Mouse (Mus musculus): ENCODE data around the gene 4930558K02Rik. TPM values are rescaled to one million over a fixed set of nuclear protein-coding genes. Genes with fewer than 3 reads are reported as not detected.

The 4930558K02Rik gene
- polyA plus RNA-seq, 1 experiment from 2014 or later: not detected

DNA sequence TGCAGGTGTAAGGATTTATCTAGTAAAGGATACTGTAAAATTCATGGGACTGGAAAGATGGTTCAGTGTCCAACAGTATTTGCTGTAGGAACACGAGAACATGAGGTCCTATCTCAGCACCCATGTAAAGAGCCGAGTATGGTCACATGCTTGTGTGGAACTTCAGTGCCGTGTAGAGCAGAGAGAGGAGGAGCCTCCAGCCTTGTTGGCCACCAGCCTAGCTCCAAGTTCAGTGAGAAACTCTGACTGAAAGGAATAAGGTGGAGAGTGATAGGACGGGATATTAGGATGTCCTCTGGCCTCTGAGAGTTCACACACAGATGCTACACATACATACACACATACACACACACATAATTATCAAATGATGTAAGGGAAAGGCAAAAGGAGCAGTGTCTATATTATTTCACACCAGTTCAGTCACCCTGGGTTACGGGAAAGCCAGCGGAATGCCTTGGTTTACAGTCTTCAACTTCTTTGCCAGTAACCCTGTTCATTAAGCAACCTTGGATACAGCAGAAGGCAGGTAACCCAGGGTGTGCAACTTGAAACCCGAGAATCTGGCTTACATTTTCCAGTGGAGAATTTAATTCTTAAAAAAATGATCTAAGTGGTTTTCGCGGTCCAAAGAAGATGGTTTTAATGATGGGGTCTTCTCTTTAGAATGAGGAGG lies 1.3 kb upstream of the 4930558K02Rik start:
- Histone ChIP-seq H3K4me2 (ENCODE audit: low read length) (no peak overlapping the region), H3K4me1 (replicated peaks; ENCODE audit: control insufficient read depth, insufficient read depth, low read length) (peaks cover 6% of the 10 kb centered on the region; the same call in 1 of the 2 replicates), H3K27ac (ENCODE audit: low read length) (no peak overlapping the region), H3K27me3 (replicated peaks; ENCODE audit: control insufficient read depth, insufficient read depth, low read length) (no peaks in the 10 kb centered on the region), H3K4me3 (replicated peaks; ENCODE audit: low read length) (no peak overlapping the region), H3K9me3 (ENCODE audit: control insufficient read depth, low read length) (no peaks in the 10 kb centered on the region), H3K36me3 (ENCODE audit: control insufficient read depth, insufficient read depth) (no peaks in the 10 kb centered on the region), H3K9ac (replicated peaks; ENCODE audit: low read depth, low read length) (no peak overlapping the region)
- no peak for ATAC-seq
- 87% methylated on average over 9 of the region's 9 CpGs for WGBS

DNA sequence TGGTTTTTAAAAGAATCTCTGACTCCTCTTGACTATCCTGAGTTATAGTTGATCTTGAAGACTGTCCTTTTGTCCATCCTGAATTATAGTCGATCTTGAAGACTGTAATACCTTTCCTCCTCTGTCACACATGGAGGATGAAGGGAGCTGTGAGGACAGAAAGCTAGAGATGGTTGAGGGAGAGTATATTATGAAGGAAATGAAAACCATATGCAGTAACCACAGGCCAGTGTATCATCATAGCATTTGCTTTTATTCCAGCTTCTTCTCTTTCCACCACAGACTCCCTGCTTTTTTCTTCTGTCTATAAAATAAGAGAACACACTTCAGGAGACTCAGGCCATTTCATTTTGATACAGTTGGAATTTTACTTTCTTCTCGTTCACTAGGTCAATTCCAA lies 610 bp upstream of the 4930558K02Rik start:
- Histone ChIP-seq H3K9me3 (ENCODE audit: control insufficient read depth, low read length) (no peaks in the 10 kb centered on the region), H3K27me3 (replicated peaks; ENCODE audit: control insufficient read depth, insufficient read depth, low read length) (no peaks in the 10 kb centered on the region), H3K36me3 (ENCODE audit: control insufficient read depth, insufficient read depth) (no peaks in the 10 kb centered on the region), H3K4me1 (replicated peaks; ENCODE audit: control insufficient read depth, insufficient read depth, low read length) (peaks cover 6% of the 10 kb centered on the region; the same call in 1 of the 2 replicates), H3K4me2 (ENCODE audit: low read length) (no peak overlapping the region), H3K4me3 (replicated peaks; ENCODE audit: low read length) (no peak overlapping the region), H3K27ac (ENCODE audit: low read length) (no peak overlapping the region), H3K9ac (replicated peaks; ENCODE audit: low read depth, low read length) (no peak overlapping the region)
- ATAC-seq: no peak
- 81% methylated on average over 2 of the region's 2 CpGs for WGBS

DNA sequence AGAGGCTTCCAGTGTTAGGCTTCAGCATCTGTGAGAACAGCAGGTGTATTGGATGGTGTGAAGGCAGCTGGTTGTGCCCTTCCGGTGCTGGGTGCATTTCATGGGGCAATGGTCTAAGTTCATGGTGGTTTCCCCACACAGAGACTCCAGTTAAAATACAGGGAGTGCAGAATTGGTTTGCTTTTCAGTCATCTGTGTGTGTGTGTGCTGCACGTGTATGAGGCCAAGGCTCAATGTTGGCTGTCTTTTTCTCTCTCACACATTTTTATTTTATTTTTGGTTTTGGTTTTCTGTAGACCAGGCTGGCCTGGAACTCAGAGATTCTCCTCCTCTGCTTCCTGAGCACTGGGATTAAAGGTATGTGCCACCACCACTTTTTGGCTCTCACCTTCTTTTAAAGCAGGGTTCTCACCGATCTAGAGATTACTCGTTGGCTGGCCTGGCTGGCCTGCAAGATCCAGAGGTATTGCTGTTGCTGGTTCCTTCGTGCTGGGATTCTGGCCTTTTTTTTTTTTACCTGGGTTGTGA lies 1.2 kb downstream of the 4930558K02Rik start:
- Histone ChIP-seq H3K9me3 (ENCODE audit: control insufficient read depth, low read length) (no peaks in the 10 kb centered on the region), H3K4me1 (replicated peaks; ENCODE audit: control insufficient read depth, insufficient read depth, low read length) (peaks cover 6% of the 10 kb centered on the region; the same call in 1 of the 2 replicates), H3K4me3 (replicated peaks; ENCODE audit: low read length) (no peak overlapping the region), H3K36me3 (ENCODE audit: control insufficient read depth, insufficient read depth) (no peaks in the 10 kb centered on the region), H3K4me2 (ENCODE audit: low read length) (no peak overlapping the region), H3K27ac (ENCODE audit: low read length) (no peak overlapping the region), H3K9ac (replicated peaks; ENCODE audit: low read depth, low read length) (no peak overlapping the region), H3K27me3 (replicated peaks; ENCODE audit: control insufficient read depth, insufficient read depth, low read length) (no peaks in the 10 kb centered on the region)
- 85% methylated on average over 5 of the region's 5 CpGs for WGBS
- ATAC-seq: no peak

DNA sequence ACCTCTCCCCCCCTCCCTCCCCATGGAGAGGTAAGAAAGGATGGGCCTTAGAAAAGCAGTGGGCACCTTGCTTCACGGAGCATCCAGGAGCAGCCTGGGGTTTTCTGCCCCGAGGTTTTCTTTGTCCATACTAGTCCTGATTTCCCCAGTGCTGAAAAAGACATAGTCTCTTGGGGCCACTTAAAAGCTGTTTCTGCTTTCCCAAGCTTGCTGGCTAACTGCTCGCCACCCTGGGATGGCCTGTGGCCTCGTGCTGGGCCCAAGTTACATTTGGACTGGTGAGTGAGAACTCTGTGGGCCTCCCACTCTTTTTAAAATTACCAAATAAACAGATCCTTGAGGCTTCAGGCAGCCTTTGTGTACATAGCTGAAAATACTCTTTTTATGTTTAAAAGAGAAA lies 2.1 kb downstream of the 4930558K02Rik start:
- Histone ChIP-seq H3K9ac (replicated peaks; ENCODE audit: low read depth, low read length) (no peak overlapping the region), H3K27ac (ENCODE audit: low read length) (no peak overlapping the region), H3K4me1 (replicated peaks; ENCODE audit: control insufficient read depth, insufficient read depth, low read length) (peaks cover 6% of the 10 kb centered on the region; the same call in 1 of the 2 replicates), H3K4me2 (ENCODE audit: low read length) (no peak overlapping the region), H3K9me3 (ENCODE audit: control insufficient read depth, low read length) (no peaks in the 10 kb centered on the region), H3K27me3 (replicated peaks; ENCODE audit: control insufficient read depth, insufficient read depth, low read length) (no peaks in the 10 kb centered on the region), H3K4me3 (replicated peaks; ENCODE audit: low read length) (no peak overlapping the region), H3K36me3 (ENCODE audit: control insufficient read depth, insufficient read depth) (no peaks in the 10 kb centered on the region)
- WGBS: 78% methylated on average over 4 of the region's 4 CpGs
- ATAC-seq: no peak

DNA sequence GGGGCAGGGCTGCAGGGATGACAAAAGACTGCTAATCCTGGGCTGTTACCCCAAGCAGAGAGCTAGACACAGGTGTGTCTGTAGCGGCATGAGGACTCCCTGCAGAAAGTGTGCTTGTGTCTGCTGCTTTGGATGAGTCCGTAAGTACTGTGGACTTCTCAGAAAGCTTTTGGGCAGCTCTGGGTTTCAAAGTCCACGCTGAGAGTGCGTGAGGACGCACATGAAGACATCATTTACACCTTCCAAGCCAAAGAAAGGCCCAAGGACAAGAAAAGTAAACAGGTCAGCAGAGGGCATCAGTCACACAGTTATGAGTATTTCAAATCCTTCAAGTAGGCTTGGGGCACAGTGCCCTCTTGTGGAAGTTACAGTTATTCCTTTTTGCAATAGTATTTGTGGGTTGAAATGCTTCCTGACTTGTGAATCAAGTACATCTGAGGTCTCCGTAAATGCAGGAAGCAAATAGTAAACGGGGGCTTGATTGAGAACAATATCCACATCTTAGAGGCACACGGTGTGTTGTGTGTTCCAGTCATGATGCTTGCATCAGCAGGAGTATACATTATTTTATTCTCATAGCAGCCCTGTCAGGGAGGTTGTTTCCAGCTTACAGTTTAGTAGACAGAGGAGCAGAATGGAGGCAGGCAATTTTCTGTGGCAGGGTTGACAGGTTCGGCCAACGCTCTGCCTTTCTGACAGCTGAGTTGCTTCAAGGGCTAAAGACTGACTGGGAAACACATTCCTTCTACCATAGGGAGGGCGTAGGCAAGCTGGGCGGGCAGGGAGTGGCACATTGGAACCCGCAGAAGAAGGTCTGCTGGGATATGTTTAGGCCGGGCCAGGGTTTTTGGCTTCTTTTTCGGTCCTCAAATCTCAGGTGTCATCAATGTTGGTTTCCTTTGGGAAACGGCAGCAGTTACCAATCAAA lies 2.9 kb downstream of the 4930558K02Rik start:
- WGBS: 48% methylated on average over 16 of the region's 16 CpGs
- no peaks in the 10 kb centered on the region for H3K27me3 ChIP-seq (replicated peaks; ENCODE audit: control insufficient read depth, insufficient read depth, low read length)

DNA sequence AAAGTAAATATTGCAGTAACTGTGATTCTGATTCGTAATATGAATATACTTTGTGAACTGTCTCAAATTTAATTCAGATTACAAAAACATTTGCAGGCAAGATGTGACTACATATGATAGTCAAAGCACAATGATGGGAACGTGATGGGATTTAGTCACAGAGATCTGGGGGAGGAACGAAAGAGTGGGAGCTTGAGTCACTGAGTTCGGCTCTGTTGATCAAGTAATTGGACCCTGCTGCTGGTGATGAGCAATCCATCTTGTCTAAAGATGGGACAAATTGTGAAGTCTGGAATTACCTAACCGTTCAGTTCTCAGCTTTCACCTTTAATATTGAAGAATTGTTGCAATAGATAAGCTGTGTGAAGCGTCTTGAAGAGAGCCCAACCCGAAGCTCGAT lies 7.2 kb downstream of the 4930558K02Rik start:
- H3K9ac ChIP-seq (replicated peaks; ENCODE audit: low read depth, low read length): no peak overlapping the region

More for the DNA sequence above, 2.9 kb downstream of the 4930558K02Rik start:
- Histone ChIP-seq H3K4me1 (replicated peaks; ENCODE audit: control insufficient read depth, insufficient read depth, low read length) (peaks cover 6% of the 10 kb centered on the region; the same call in 1 of the 2 replicates), H3K9me3 (ENCODE audit: control insufficient read depth, low read length) (no peaks in the 10 kb centered on the region), H3K4me3 (replicated peaks; ENCODE audit: low read length) (no peak overlapping the region), H3K9ac (replicated peaks; ENCODE audit: low read depth, low read length) (no peak overlapping the region), H3K36me3 (ENCODE audit: control insufficient read depth, insufficient read depth) (no peaks in the 10 kb centered on the region), H3K4me2 (ENCODE audit: low read length) (no peak overlapping the region), H3K27ac (ENCODE audit: low read length) (no peak overlapping the region)
- peak; percentile 68 for ATAC-seq

GRCm38 (mm10) chr1:161970874-161971273 lies 8.6 kb downstream of the 4930558K02Rik start:
- Histone ChIP-seq H3K9me3 (ENCODE audit: control insufficient read depth, low read length) (no peaks in the 10 kb centered on the region), H3K4me3 (replicated peaks; ENCODE audit: low read length) (no peak overlapping the region), H3K27ac (ENCODE audit: low read length) (no peak overlapping the region), H3K4me2 (ENCODE audit: low read length) (no peak overlapping the region), H3K9ac (replicated peaks; ENCODE audit: low read depth, low read length) (no peak overlapping the region), H3K27me3 (replicated peaks; ENCODE audit: control insufficient read depth, insufficient read depth, low read length) (no peaks in the 10 kb centered on the region), H3K36me3 (ENCODE audit: control insufficient read depth, insufficient read depth) (no peaks in the 10 kb centered on the region), H3K4me1 (replicated peaks; ENCODE audit: control insufficient read depth, insufficient read depth, low read length) (peaks cover 12% of the 10 kb centered on the region)
- WGBS: 99% methylated on average over 9 of the region's 9 CpGs
- no peak for ATAC-seq

More for the DNA sequence above, 7.2 kb downstream of the 4930558K02Rik start:
- Histone ChIP-seq H3K27ac (ENCODE audit: low read length) (no peak overlapping the region), H3K36me3 (ENCODE audit: control insufficient read depth, insufficient read depth) (no peaks in the 10 kb centered on the region), H3K4me2 (ENCODE audit: low read length) (no peak overlapping the region), H3K4me1 (replicated peaks; ENCODE audit: control insufficient read depth, insufficient read depth, low read length) (peaks cover 17% of the 10 kb centered on the region), H3K4me3 (replicated peaks; ENCODE audit: low read length) (no peak overlapping the region), H3K27me3 (replicated peaks; ENCODE audit: control insufficient read depth, insufficient read depth, low read length) (no peaks in the 10 kb centered on the region), H3K9me3 (ENCODE audit: control insufficient read depth, low read length) (no peaks in the 10 kb centered on the region)
- WGBS: 94% methylated on average over 8 of the region's 8 CpGs
- ATAC-seq: no peak

DNA sequence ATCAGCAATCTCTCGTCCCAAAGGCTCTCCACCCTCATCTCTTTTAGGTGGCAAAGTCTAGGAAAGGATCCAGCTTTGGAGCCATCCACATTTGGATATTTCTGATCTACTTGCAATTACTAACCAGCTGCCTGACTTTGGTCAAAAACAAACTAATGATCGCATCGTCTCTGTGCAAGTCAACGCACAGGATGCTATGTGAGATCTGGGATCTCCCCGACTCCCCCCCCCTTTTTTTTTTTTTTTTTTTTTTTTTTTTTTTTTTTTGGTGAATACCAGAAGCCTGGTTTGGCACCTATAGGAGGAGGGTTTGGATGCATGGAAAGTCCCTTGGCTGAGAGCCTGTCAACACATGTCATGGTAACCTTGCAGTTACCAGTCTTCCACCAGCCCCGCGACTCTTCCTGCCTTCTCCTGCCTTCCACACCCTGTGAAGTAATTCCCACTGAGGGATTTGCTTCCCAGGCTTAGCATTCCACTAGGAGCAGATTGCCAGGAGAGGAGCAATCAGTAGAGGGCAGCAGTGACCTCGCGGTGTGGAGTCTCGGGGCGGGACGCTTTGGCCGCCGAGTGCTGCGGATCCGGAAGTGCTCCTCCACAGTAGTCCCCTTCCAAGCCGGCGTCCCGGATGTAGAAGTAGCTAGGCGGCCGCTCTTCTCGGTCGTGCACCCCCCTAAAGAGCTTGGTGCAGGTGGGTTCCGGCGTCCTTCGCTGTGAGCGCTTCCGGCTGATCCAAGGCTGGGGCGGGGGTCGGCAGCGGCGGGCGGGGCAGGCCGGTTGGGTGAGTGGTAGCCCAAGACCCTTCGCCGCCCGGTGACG lies 10.6 kb downstream of the 4930558K02Rik start, which contains the start of gene Pigc:
Gene Pigc, plus strand, starts transcription at position 598 of the 819 bp plus-strand sequence.
- Histone ChIP-seq H3K4me2 (ENCODE audit: low read length) (peak within 1 kb of the TSS; percentile 74), H3K27ac (ENCODE audit: low read length) (peak within 1 kb of the TSS; percentile 73), H3K9me3 (ENCODE audit: control insufficient read depth, low read length) (no peaks in the 10 kb centered on the region), H3K9ac (replicated peaks; ENCODE audit: low read depth, low read length) (peak within 1 kb of the TSS; percentile 80), H3K36me3 (ENCODE audit: control insufficient read depth, insufficient read depth) (no peaks in the 10 kb centered on the region), H3K4me1 (replicated peaks; ENCODE audit: control insufficient read depth, insufficient read depth, low read length) (peaks cover 11% of the 10 kb centered on the region), H3K27me3 (replicated peaks; ENCODE audit: control insufficient read depth, insufficient read depth, low read length) (no peaks in the 10 kb centered on the region), H3K4me3 (replicated peaks; ENCODE audit: low read length) (peak within 1 kb of the TSS; percentile 82)
- ATAC-seq: peak; percentile 99
- WGBS: 3% methylated on average over 38 of the region's 38 CpGs
